Mouse (Mus musculus): ENCODE measurements at regions not wholly inside any gene's neighbourhood (a gene's known extent, or its start where the extent isn't known, plus 50 kb on each side); places are given as distances from the start of the nearest gene placed in this dataset.
A peak's percentile ranks its signal among the peaks of the same experiment; 100 is the strongest.

DNA sequence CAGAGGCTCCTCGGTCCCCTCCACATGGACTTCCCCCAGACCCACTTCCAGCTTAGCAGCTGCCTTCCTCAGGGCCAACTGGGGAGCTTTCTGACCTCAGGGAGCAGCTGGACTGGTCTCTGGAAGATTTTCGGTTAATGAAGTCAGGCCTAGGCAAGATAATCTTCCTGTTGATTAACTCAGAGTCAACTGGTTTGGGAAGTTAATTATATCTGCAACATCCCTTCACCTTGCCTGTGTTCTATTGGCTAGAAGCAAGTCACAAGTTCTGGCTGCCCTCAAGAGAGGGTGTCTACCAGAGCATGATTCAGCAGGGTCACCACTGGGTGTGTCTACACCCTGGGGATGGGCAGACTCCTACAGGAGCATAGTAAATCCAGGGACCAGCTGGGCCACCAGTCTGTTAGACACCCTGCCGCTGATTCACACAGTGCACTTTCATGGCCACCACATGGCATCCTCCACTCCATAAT lies 53.9 kb upstream of the Maml3 start:
- DNase-seq = no peak

DNA sequence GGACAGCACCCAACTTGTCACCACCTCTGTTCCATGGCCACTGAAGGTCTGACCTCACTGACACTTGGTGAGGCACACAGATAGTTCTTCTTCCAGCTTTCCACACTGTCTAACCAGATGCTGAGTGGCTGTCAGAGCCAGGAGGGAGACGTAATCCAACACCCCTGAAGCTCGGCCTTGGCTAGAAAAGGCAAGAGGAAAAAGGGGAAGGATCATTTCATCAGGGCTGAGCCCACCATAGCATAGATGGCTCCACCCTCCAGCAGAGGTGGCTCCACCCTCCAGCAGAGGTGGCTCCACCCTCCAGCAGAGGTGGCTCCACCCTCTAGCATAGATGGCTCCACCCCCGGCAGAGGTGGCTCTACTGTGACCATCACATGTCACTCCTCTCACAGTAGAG lies 56.8 kb upstream of the Maml3 start:
- no peak for DNase-seq

DNA sequence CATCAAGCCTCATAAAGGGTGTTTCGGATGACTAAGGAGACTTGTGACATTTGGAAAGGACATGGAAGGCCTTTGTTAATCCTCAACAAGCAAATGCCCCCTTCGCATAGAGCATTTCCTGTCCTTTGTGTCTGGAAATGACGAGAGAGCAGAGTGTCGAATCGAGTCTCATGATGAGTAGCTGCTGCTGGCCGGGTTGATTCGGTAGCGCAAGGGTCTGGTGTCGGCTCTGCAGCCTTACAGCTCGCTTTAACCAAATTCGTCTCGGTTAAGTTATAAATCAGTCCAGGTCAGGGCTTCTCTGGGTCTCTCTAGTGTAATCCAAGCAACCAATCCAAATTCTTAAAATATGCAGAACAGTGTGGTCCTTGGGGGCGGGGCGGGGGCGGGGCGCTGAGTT lies 59.1 kb upstream of the Maml3 start:
- no peak for DNase-seq

DNA sequence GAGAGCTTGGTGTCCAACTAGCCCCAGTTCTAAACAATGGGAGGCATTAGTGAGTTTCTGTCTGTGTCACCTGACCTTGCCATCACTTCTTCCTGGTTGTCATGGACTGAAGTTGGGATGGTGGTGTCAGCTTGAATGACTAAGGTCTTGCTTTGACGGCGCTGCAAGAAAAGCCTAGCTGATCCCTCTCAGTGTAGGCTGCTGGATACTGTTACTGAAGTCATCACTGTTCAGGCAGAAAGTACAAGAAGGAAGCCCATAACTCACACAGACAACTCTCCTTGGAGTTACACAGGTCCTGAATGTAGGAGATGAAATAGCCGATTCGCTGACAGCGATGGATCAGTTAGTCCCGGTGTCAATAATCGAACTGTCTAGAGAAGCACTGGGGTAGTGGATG lies 62.5 kb upstream of the Maml3 start:
- DNase-seq = no peak

DNA sequence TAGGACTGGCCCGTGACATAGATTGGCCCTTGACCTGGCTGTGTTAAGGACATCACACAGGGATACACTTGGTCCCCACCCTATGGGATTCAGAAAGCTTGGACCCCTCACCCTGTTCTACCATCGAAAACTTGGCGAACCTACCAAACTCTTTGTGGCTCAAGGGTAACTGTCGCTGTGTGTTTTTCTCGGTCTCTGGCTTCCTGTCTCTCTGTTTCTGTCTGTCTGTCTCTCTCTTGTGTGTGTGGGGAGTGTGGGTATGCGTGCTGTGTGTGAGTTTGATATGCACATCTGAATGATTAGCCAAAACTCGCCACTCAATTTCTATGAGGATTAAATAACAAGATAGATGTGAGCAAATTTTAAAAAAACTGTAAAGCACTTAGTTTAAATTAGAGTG lies 66.0 kb upstream of the Maml3 start:
- no peak for DNase-seq

DNA sequence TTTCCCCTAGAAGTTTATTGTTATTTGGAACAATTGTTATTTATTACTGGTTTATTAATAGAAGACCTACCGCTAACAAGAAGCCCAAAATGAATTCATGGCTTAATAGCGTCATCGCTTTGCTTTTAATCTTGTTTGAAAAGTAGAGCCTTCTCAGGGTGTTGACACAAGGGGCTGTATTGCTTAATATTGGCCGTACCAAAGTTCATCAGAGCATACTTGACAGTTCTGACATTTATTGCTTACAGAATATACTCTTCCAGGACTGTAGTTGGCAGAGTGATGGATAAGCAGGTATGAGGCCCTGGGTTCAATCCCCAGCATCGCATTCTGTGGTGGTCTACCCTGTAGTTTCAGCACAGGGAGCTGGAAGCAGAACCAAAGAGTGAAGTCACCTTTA lies 66.4 kb upstream of the Maml3 start:
- DNase-seq = no peak

DNA sequence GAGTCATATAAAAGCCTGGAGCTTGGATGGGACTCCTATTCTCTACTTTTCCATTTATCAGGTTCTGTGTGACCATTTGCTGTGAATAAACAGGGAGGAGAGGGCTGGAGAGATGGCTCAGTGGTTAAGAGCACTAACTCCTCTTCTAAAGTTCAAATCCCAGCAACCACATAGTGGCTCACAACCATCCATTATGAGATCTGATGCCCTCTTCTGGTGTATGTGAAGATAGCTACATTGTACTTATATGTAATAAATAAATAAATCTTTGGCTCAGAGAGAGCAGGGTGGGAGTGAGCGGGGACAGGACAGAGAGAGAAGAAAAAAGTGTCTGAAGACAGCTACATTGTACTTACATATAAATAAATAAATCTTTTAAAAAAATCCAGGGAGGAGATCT lies 68.6 kb upstream of the Maml3 start:
- DNase-seq = no peak

DNA sequence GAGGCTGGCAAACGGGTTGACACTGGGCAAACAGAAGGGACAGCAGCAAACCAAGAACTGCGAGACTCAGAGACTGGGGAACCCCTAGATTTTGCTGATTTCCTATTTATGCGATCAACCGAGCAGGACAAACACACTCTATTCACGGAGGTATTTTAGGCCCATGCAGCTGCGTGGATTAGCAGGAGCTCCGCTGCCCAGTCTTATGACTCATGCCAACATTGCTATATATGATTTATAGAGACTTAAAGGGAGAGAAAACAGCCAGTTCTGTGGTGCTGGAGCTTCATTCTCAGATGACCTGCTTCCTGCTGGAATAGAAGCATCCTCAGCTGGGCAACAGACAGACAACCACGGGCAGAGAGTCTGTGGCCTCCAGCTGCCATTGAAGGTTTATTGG lies 71.2 kb upstream of the Maml3 start:
- no peak for DNase-seq

DNA sequence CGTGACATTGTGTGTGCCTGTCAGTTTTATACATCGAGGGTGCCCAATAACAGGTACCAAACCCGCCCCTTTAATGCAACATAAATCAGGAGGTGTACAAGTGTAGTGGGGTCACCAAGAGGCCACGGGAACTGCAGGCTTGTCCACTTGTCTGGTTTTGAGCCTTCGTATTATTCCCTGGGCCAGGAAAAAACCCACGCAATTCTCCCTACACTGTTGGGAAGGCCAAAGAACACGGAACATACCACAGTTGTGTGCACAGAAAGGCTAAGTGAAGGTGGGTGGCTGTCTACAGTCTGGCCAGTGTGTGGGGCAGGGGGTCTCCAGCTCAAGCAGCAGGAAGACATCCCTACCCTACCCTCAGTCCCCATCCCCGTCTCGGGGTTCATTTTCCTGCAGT lies 74.0 kb upstream of the Maml3 start:
- no peak for DNase-seq

DNA sequence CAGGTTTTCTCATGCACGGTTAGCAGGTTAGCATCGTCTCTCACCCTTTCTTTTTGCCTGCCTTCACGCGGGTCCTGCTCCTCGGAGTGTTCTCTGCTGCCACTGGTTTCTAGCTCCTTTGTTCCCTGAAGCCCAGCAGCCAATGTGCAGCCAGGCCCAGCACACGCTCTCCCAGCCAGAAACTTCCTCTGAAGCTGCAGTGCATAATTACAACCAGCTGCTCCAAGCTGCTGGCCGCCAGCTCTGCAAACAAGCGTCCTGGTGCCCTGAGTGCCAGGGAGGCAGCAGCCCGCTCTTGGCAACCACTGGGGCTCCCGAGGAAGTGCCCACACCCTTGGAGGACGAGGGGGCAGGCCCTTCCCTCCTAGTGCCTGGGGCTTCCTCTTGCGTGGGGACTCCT lies 74.8 kb upstream of the Maml3 start:
- DNase-seq = peak; percentile 45

DNA sequence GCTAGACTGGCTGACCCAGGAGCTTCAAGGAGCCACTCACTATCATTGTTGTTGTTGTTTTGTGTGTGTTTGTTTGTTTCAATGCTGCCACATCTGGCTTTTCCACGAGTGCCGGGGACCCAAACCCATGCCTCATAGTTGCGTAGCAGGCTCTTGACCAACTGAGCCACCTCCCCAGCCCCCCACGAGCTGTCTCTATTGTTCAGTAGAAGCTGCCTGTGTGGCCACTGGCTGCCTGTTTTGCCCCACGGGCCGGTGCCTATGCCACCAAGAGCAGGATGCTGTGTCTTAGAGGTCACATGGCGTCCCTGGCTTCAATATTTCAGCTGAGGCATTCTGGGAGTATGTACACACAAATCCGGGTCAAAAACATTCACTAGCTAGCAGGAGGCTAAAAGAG lies 75.4 kb upstream of the Maml3 start:
- peak; percentile 37 for DNase-seq

DNA sequence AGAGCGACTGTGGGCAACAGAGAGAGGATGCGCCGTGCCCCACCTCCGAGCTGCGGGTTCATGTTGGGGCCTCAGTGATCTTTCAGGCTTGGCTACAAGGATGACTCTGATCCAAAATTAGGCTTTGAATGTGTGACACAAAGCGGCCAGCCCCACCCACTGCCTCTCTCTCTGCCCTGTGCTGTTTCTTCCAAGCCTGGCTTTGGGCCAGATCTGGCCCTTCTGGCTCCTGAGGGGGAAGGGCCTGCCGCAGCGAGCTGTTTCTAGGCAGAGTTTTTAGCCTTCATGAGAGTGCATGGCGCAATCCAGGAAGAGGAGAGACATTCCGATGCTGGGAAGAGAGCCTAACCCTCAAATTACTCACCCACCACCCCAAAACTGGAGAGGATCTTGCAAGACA lies 75.9 kb upstream of the Maml3 start:
- DNase-seq = peak; percentile 86

DNA sequence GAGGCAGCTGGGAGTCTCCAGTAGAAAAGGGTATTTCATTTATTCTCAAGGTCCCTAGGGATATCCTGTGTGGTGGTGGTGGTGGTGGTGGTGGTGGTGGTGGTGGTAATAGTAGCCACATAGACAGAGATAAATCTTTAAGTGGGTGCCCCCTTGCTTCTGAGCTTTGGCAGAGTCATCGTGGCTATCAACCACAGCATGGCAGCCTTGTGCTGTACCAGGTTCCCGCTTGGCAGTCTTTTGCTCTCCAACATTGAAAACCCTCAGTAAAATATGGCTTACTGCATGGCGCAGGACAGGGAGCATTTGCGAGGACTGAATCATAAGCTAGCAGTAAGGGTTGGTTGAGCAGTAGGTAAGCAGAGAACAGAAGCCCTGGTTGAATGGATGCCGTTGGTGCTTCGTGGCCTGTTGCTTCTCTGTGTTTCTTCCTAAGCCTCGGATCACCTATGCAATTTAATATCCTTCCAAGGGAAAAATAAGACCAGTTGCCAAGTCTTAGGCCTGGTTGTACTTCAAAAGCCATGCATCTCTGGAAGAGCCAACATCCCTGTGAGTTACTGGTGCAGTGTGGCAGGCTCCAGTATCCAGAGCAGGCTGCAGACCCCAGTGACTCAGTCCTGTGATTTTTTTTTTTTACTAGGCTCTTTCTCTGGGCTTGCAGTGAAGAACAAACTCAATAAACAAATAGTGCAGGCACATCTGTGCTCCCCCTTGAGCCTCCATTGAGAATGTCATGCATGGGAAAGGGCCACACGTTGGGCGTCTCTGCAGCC lies 76.6 kb upstream of the Maml3 start:
- no peak for DNase-seq

DNA sequence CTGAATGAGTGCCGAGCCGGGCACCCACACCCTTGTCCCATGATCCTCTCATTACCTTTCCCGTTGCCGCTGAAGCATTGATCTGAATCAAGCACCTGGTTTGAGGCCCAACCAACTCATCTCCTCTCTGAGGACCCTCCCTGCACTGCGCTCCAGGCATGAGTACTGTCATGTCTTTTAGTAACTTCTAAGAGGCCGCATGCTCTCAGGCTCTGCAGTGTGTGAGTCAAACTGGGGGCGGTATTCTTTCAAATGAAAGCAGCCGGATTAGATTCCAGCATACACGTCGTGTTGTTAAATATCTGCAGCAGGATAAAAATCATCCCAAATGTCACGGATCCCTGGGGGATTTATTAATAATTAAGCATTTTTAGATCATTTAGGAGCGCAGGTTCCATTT lies 79.4 kb upstream of the Maml3 start:
- no peak for DNase-seq

DNA sequence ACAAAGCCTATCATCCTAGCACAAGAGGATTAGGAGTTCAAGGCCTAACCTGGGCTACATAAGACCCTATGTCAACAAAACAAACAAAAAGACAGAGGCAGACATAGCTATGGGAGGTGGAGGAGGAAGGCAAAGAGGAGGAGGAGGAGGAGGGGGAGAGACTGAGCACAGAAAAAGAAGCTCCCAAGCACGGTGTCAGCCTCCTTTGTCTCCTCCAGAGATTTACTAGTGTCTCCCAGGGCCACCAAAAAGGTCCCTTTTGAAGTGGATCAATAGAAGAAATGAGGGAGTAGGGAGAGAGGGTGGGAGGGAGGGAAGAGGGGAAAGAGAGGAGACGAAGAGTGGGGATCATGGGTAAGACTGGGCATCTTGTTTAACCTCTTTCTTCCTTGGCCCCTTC lies 80.5 kb upstream of the Maml3 start:
- no peak for DNase-seq

DNA sequence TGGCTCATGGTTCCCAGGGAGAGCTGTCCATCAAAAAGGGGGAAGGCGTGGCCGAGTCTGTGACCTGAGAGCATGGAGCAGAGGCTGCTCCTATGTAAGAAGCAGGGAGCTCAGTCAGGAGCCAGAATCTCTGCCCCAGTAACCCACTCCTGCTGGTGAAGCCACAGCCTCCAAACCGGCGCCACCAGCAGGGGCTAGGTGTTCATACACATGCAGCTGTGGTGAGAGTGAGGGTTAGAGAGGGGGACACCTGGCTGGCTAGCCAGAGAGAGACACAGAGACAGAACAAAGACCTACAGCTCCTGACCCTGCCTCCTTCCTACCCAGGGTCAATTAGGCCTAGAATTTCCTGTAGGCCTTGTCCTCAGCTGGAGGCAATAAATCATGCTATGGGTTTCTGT lies 80.7 kb upstream of the Foxo1 start:
- no peak for DNase-seq

DNA sequence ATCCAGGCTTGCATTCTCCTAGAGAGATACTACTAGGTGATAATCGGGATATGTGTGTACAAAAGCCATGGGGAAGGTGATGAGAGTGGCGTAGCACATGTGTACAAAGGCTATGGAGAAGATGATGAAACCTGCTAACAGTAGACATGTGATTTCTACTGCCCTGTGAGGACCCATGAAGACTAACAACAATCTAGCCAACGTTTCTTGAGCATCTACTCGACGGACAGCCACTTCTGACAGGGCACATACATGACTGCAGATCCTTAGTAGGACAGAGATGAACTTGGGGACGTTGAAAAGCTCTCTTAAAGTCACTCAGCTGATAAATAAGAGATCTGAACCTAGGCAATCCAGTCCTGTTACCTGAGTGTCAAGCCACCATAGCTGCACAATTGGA lies 79.8 kb upstream of the Foxo1 start:
- no peak for DNase-seq

DNA sequence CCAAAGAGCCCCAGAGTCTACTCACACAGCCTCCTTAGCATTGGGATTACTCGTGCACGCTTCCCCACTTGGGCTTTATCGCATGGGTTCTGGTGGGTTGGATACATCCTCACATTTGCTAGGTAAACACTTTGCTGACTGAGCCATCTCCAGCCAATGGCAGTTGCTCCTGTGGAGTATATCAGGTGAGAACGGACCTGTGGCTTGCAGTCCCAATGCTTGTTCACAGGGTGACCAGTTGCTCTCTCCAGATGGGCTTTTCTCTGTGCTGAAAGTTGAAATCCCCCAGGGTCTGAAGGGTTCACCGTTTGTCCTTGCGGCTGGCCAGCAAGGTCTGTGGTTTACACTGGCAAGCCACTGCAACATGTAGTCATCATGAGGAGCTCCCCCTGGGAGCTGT lies 79.1 kb upstream of the Foxo1 start:
- DNase-seq = no peak

DNA sequence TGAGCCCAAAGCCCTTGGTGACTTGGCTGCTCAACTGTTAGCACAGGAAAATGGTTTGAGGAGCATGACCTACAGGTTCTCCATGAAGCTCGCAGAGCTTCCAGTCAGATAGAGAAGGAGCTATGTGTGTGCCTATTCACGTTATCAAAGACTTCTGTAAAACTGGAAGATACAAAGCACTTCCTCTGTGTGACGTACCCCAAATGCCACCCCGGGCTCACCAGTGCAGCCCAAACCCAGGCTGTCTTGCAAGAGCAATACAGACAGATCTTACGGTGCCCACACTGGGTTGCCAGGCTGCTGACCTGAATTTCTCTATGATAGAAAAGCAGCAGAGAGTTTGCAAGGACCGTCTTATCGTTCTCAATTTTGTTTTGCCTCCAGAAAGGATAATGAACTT lies 78.1 kb upstream of the Foxo1 start:
- no peak for DNase-seq

DNA sequence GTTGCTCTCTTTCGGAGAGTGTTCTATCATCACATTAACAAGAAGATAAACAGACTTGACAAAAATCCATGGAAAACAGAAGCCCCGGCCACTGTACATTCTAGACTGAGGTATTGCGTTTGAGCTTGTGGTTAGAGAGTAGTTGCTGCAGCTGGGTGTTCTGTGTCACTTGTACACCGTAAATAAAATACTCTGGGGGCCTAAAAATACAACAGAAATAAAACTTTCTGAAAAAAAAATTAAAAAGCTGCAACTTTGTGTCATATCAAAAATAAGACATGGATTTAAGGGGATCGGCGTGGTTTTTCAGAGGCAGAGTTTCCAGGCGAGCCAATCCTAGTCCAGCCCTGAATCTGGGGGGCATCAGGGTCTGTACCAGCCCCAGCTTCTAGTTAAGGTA lies 75.1 kb upstream of the Foxo1 start:
- no peak for DNase-seq

DNA sequence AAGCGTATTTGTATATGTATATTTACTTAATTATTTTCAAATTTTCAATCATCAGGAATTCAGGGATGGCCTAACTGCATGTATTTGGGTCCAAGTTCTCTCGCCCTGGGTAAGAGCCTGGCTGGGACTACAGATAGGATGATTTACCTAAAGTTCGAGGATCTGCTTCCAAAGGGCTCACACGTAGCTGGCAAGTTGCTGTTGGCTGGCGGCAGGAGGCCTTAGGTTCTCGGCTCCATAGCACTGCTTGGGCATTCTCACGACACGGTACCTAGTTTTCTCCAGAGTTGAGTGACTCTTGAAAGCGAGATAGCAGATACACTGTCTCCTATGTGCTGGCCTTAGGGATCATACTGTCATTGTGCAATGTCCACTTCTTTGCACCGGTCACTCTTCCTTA lies 73.9 kb upstream of the Foxo1 start:
- DNase-seq = no peak

DNA sequence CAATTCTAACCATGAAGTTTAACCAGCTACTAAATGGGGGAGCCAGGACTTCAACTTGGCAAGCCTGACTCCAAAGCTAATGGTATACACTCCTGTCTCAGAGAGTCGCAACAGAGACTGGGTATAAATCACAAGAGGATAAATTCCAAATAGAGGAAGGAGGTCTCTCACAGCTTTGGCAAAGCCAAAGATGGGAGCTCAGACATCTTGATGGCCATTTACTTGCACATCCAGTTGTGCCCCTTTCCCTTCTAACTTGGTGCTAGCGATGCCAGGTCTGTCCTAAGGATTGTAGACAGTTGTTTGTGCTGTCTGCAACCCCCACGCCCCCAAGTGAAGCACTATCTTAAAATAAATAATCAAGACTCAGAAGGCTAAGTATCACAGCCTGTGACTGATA lies 72.7 kb upstream of the Foxo1 start:
- DNase-seq = no peak

DNA sequence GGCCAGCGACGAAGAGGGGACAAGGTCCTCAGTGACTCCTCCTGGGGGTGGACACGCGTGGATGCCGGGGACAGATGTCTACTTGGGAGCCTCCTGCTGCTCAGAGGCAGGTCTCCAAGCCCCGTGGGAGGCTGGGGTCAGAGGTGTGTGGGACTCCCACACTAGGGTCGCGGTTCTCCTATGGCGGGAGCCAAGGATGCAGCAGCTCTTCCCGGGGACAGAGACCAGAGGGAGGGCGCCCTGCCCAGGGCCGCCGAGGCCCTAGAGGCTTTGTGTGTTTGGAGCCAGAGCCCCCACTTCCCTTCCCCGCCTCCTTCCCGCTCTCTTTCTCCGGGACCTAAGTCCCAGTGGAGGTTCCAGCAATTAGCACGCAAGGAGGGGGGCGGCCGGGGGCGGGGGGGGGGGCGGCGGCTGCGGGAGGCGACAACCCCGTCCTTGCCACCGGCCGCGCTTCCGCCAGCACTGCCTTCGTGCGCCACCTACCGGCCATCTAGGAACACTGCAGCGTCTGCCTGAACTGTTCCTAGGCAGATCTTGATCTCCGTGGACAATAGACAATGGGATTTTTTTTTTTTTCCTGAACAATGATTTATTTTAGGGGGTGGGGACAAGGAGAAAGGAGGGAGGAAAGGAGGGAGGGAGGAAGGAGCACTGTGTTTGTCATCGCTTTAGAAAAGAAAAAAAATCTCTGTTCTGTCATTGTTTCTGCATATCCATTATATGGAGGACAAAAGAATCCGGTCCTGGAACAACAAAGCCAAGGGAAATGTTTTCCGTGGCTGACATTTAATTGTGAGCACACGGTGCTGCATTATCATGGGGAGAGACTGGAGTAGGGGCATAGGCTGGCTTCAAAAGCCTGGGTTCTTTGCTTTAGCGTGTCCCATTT lies 71.8 kb upstream of the Foxo1 start:
- peak; percentile 80 for DNase-seq

DNA sequence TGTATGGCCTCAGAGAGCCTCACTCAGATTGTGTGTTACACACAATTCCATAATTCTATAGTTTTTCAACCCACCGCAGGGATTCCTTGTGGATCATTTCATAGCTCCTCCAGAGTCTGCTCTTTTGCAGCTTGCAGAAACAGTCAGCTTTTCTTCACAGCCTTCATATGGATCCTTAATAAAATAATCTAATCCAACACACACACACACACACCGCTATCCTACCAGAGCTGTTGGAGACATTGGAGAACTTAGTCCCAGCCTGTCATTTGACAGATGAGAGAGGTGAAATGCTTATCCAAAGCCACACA lies 71.2 kb upstream of the Foxo1 start:
- no peak for DNase-seq
